Mouse (Mus musculus) right cerebral cortex, adult 18-20 months (tissue): ENCODE measurements around the gene Syngr2.
"Not testable (repeated sequence)": the region's sequence is repeated elsewhere in the genome, so short reads cannot be mapped to it uniquely, and the experiment has no call there.

ENCODE experiments used
- DNase-seq: peaks from one replicate; pipeline ENCODE4 v3.0.0; 2022; ENCODE audit warnings: mixed read lengths

Gene Syngr2

DNA sequence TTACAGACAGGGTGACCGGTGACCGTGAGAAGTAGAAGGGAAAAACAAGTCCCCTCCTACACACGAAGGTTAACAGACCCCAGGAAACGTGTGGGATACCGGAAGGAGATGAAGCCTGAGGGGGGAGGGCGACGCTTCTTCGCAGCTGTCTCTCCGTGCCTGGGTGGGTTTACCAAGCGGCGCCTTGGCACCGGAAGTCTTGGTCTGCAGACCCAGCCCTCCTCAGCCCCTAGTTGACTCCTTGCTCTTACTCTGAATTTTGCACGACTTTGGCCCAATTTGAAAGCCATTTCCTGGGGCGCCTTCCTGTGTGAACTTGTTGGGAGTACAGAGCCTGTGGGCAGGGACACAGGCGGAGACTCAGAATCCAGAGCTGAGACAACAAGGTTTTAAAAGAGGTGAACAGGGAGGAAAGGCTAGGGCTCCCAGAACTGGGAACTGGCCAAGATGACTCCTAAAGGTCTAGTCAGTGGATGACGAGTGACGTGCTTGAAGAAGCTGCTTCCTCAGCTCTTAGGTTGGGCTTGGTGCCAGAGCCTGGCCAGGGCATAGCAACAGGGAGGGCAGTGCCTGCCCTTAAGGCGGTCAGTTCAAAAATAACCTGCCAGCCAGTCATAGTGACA lies 28.2 kb upstream of the Syngr2 start:
- no peak for DNase-seq

DNA sequence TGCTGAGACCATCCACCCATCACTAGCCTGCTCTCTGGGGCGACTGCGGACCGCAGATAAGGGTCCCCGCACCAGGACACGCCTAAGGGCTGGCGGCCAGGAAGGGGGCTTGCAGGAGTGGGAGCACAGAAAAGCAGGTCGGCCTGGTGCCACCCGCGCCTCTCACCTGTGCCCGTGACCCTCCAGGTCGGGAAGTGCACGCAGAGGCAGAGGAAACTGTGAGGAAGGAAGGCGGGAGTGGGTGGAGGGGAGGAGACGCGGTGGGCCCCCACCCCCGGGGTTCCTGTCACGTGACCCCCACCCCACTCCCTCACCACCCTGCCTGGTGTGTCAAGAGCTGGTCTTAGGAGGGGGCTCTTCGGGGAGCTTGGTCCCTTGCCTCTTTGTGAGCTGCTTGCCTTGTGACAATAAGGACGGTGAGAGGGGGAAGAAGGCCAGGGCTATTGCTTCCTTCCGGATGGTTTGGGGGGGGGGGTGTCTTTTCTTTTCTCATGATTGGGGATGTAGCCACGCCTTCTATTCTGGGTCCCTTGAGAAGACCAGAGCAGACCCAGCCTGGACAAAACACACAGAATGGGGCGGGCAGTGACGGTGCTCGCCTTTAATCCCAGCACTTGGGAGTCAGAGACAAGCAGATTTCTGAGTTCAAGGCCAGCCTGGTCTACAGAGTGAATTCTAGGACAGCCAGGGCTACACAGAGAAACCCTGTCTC lies 27.3 kb upstream of the Syngr2 start, which contains the start of the genes Tmc8 and Tmc6:
Gene Tmc8, plus strand, starts transcription at position 84 of the 712 bp plus-strand sequence.
Gene Tmc6, minus strand, starts transcription at position 206 of the 712 bp plus-strand sequence.
- DNase-seq = no peak

DNA sequence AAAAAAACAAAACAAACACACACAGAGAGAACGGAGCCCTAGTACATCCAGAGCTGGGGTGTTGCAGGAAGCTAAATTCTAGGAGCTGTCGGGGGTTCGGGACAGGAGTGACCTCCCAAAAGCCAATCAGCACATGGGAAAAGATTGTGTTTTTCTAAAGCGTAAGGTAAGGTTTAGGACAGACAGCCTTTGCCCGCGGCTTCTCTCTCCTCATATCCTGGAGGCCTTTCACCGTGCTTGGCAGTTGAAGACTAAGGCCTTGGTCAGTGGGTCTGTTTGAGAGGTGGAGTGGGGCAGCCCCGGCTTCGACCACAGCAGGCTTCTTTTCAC lies 26.8 kb upstream of the Syngr2 start:
- DNase-seq = no peak

GRCm38 (mm10) chr11:117783089-117783488 lies 26.4 kb upstream of the Syngr2 start:
- DNase-seq = no peak

DNA sequence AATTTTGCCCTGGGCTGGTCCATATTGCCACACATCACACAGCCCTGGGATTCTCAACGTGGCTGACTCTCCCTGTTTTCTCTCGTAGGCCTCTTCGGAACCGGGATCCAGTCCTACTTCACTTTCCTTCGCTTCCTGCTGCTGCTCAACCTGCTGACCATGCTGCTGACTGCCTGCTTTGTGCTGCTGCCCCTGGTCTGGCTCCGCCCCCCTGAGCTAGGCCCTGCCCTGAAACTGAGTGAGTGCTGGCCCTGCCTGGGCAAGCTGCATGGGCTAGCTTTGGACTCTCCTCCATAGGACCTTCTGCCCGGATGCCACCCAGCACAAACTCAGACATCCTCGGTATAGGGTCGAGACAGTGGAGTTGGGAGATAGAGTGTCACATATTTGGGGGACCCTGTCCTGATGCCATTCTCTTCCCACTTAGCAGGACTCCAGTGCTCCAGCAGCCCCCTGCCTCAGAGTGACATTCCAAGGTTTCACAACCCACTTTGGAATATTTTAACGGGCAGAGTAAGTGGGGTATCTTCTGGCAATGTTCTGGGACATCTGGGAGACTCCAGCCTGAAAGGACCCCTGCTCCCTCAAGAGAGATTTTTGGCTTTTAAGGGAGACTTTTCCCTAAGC lies 25.7 kb upstream of the Syngr2 start:
- no peak for DNase-seq

DNA sequence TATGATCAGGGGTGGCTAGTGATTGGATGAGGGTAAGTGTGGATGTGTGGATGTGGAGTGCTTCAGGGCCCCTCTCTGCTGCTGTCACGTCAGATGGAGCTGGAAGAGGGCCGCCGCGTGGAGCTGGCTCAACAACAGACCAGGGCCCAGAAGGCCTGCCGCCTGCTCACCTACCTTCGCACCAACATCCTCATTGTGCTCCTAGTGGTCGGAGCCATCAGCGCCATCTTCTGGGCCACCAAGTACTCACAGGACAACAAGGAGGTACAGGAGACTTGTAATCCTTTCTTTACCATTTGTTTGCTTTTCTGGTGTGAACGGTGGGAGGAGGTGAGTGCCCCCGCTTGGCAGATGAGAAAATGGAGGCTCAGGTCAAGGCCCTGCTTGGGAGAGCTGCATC lies 23.2 kb upstream of the Syngr2 start:
- no peak for DNase-seq

GRCm38 (mm10) chr11:117788481-117788880 lies 21.0 kb upstream of the Syngr2 start:
- not testable (repeated sequence) for DNase-seq

- peak; percentile 57 for DNase-seq
Observed at GRCm38 (mm10) chr11:117790286-117790685, 19.2 kb upstream of the Syngr2 start.

GRCm38 (mm10) chr11:117790703-117791440 lies 18.6 kb upstream of the Syngr2 start:
- DNase-seq = no peak

DNA sequence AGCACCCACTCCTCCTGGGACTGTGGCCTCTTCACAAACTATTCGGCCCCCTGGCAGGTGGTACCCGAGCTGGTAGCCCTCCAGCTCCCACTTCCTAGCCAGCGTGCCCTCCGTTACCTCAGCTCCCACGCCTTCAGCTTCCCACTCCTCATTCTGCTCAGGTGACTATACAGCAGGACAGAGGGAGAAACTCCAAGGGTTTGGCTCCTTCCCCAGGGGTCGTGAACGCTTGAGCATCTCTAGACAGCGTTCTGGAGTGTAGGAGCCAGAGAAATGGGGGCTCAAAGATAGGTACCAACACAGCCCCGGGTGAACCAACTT lies 18.1 kb upstream of the Syngr2 start:
- DNase-seq = no peak

DNA sequence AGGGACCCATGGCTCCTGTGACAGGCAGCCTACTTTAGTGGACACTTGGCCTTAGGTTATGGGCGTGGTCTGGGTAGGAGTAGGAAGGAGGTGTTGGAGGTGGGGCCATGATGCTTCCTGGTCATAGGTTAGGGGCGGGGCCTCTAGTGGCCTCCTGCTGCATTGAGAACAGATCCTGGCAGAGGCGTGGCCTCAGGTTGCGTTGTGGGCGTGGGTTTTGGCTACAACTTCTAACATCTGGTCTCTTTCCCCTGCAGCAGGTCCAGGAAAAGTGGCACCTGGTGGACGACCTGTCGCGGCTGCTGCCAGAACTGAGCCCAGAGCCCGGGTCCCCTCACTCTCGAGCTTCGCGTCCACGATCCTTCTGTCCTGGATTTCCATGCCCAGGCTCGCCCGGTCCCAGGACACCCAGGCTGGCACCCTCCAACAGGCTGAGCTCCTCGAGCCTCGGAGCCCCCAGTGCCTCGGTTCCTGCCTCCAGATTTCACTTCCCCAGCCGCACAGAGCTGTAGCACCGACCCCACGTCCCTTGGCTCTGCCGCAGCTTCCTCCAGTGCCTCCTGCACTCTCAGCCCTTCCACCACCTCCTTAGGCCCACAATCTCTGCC lies 17.1 kb upstream of the Syngr2 start:
- DNase-seq = no peak

- DNase-seq = no peak
Observed at GRCm38 (mm10) chr11:117794035-117794551, 15.4 kb upstream of the Syngr2 start.

GRCm38 (mm10) chr11:117796954-117797353 lies 12.5 kb upstream of the Syngr2 start:
- no peak for DNase-seq

DNA sequence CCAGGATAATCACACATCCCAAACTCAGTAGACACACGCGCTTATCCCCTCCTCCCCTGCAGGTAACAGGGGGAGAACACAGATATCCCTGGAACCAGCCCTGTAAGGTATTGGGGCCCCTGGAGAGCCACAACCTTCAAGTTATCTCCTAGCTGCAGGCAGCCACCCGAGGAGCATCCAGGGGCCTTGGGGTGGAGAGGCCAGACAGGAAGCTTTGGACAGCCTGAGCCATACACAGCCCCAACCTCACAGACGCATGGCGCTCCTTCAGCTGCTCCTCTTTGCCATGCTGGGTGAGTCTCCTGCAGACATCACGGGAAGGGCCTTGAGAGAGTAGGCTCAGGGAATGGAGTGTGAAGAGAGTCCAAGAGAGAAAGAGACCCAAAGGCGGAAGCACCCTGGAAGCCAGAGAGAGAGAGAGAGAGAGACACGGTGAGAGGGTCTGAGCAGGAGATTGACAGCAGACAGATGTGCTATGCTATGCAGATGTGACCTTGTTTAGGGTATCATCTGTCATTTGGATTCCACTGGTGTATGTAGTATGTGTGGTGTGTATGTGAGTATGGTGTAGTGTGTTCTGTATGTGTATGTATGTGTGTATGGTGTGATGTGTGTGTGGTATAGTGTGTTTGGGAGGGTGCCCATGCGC lies 11.8 kb upstream of the Syngr2 start, which contains the start of gene 6030468B19Rik:
Gene 6030468B19Rik, plus strand, starts transcription at position 150 of the 649 bp plus-strand sequence.
- no peak for DNase-seq

DNA sequence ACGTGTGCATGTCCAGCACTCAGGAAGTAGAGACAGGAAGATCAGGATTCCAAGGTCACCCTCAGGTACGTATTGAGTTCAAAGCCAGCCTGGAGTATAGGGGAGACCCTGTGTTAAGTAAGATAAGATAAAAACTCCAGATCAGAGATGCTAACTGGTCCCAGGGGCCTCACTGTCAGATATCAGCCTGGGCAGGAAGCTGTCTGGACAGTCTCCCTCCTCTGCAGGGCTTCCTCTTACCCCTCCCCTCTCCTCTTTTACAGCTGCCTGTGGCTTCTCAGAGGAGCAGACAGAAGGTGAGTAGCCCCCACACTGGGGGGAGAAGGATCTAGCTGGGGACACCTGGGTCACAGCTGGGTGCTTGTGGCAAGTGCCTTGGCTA lies 11.3 kb upstream of the Syngr2 start:
- no peak for DNase-seq

GRCm38 (mm10) chr11:117799174-117799573 lies 10.3 kb upstream of the Syngr2 start:
- no peak for DNase-seq

DNA sequence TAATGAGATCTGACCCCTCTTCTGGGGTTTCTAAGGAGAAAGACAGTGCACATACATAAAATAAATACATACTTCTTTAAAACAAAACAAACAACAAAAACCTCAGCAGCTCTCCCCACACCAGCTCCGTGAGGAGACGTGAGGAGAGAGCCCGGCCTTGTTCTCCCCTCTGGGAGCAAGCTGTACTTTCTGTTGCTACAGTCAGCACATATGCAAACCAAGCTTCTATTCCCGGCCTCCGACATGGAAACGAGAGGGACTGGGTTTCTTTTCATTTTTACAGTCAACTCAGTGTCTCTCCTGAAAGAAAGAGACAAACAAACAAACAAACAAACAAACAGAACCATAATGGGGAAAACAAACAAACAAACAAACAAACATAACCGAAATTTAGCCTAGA lies 9.4 kb upstream of the Syngr2 start:
- no peak for DNase-seq

DNA sequence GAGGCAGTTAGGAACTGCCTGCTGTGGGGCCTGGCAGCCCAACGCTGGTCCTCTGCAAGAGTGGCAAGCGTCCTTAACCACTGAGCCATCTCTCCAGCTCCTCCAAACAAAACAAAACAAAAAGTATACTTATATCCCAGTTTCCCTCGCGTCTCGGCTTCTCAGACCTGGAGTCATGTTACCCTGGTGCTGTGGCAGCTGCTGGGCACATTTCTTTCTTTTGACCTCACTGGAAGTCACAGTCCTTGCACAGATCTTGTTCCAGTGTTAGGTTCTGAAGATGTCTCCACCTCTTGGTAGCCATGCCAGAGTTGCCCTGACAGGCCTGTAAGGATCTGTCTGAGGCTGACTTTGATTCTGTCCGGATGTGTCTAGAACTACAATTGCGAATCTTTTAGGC lies 7.8 kb upstream of the Syngr2 start:
- no peak for DNase-seq

DNA sequence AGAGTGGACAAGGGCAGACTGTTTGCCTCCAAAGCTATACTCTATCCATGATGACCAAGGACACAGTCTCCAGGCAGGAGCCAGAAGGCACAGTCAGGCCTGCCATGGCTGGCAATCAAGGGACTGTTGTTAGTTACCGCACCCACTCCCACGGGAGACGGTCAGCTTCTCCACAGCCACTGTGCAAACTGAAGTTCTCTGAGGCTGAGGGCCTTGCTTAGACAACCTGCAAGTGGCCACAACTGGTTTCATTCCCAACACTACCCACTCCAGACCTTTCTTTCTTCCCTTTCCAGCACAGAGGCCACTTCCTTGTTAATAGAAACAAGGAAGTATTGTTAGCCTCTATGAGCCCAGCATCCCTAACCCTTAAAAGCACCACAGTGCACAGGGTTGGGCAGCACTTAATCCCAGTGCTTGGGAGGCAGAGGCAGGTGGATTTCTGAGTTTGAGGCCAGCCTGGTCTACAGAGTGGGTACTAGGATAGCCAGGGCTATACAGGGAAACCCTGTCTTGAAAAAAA lies 6.2 kb upstream of the Syngr2 start:
- no peak for DNase-seq

GRCm38 (mm10) chr11:117806781-117807180 lies 2.7 kb upstream of the Syngr2 start:
- no peak for DNase-seq

- DNase-seq = peak; percentile 68
Observed at GRCm38 (mm10) chr11:117810401-117811046, 1.1 kb downstream of the Syngr2 start.

DNA sequence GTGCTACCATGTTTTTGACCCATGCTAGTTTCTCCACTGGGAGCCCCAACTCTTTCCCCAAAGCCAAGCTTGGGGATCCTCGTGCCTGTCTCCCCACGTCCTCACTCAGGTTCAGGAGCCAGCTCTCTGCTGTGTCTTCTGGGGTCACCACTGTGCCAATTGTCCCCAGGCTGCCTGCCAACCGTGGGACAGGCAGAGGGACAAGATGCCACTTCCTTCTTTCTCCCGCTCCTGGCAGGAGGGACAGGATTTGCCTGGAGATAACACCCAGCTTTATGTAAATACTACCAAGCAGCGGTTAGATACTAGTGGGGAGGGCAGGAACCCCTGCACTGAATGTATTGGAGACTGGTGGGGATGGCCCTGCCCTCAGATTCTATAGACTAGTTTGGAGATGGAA lies 4.4 kb downstream of the Syngr2 start:
- no peak for DNase-seq
